Mouse (Mus musculus): ENCODE results near the gene Hydin. TPM values are rescaled to one million over a fixed set of nuclear protein-coding genes. Genes with fewer than 3 reads are reported as not detected.

The Hydin gene
- total and polyA plus RNA-seq, 3 experiments: 9.5 to 17.3 (median 9.8) TPM

DNA sequence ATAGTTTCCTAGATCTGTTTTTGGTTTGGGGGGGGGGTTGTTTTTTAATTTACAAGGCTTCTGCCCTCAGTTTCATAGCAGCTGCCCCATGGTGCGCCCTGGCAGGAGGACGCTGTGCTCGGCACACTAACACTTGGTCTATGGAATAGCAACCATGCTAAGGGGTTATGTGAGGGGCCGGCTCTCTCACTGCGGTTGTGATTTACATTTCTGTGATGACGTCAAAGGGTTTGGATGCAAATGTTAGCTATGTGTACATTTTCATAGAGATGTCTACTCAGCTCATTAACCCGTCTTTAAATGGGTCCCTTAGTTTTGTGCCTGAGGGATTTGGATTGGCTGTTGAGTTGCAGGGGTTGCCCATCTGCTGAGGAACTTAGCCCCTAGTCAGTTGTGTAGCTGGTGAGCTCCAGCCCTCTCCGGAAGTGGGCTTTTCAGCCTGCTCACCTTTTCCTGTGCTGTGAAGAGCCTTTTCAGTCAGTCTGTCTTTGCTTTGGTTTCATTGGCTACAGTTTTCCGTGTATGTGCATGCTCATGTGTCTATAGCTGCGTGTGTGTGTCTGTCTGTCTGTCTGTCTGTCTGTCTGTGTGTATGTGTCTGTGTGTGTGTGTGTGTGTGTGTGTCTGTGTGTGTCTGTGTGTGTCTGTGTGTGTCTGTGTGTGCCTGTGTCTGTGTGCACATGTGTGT is 197.1 kb downstream of the Hydin start (continued):
- no peak for TF ChIP-seq ZMIZ1 (IDR thresholded peaks at IDR 0.05; ENCODE audit: low read depth, low read length)
- TF ChIP-seq POLR2AphosphoS2 (IDR thresholded peaks at IDR 0.05; ENCODE audit: low read depth, low read length): 0 out of 2 replicates have a peak, but pooled peaks have one; percentile 42
- TF ChIP-seq MAFK (IDR thresholded peaks at IDR 0.05; ENCODE audit: insufficient replicate concordance, low read length): peak; percentile 64
- TF ChIP-seq NELFE (IDR thresholded peaks at IDR 0.05; ENCODE audit: low read depth, low read length): peak; percentile 42; the same call in 1 of the 2 replicates
- peak; percentile 65 for TF ChIP-seq EP300 (IDR thresholded peaks at IDR 0.05; ENCODE audit: low read length)
- TF ChIP-seq JUND (conservative IDR thresholded peaks at IDR 0.05; ENCODE audit: low read depth, low read length): peak; percentile 67
- TF ChIP-seq HCFC1 (IDR thresholded peaks at IDR 0.05; ENCODE audit: low read depth, low read length): 0 out of 2 replicates have a peak, but pooled peaks have one; percentile 23
- no peak for TF ChIP-seq CTCF (conservative IDR thresholded peaks at IDR 0.05 in 1 of 2, IDR thresholded peaks at IDR 0.05 in 1 of 2; ENCODE audit: low read depth in 2 of 2, low read length in 2 of 2)
- TF ChIP-seq ZC3H11A (IDR thresholded peaks at IDR 0.05; ENCODE audit: low read depth, low read length): no peak
- TF ChIP-seq SIN3A (IDR thresholded peaks at IDR 0.05; ENCODE audit: low read length): no peak
- peak; percentile 55; the same call in 1 of the 2 replicates for TF ChIP-seq MEF2A (IDR thresholded peaks at IDR 0.05; ENCODE audit: borderline replicate concordance, low read depth, low read length)
- 0 out of 2 replicates have a peak, but pooled peaks have one; percentile 13 for TF ChIP-seq KAT2A (IDR thresholded peaks at IDR 0.05; ENCODE audit: insufficient replicate concordance, low read length)
- no peak for TF ChIP-seq RAD21 (IDR thresholded peaks at IDR 0.05; ENCODE audit: low read depth, low read length)

DNA sequence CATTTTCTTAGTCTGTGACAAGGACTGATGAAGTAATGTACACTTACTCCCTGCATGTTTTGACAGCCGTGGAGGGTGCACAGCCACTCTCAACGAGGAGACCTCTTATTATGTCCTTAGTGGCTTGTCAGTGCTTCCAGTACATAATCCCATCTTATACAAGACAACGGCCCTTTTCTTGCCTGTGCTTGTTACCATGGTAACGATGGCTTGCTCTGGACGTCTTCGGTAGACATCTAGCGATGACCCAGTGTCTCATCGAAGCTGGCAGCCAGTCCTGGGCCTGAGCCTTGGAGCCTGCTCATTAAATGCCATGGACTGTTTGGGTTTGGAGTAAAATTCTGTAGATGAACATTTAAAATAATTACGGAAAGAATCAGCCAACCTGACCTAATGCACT is 198.8 kb downstream of the Hydin start:
- Histone ChIP-seq H3K36me3 (replicated peaks in 1 of 2; ENCODE audit: control insufficient read depth in 1 of 2, insufficient read depth in 1 of 2, low read length in 1 of 2) (peaks cover 0 to 42% of the 10 kb centered on the region in 2 experiments), H3K27me3 (replicated peaks) (no peaks in the 10 kb centered on the region), H3K4me3 (replicated peaks in 1 of 3; ENCODE audit: low read depth in 2 of 3, low read length in 2 of 3, poor library complexity in 1 of 3) (no peak overlapping the region), H3K9ac (ENCODE audit: insufficient read depth, low read depth) (no peak overlapping the region), H3K79me2 (replicated peaks; ENCODE audit: control insufficient read depth, extremely low read depth, insufficient read depth, poor library complexity, severe bottlenecking) (no peaks in the 10 kb centered on the region), H3K9me3 (replicated peaks; ENCODE audit: low read length) (peaks cover 3% of the 10 kb centered on the region), H3K4me1 (ENCODE audit: control insufficient read depth in 1 of 2, insufficient read depth in 2 of 2) (peaks cover 17 to 40% of the 10 kb centered on the region in 2 experiments), H3K27ac (ENCODE audit: insufficient read depth, low read depth) (no peak overlapping the region), H3K4me2 (ENCODE audit: insufficient read depth, low read depth, poor library complexity, severe bottlenecking) (no peak overlapping the region)
- in situ Hi-C loops (cut with MboI; ENCODE audit: low pct_ligation_motif_present, low pct_unique_long_range_greater_than_20kb, low sequenced_read_pairs) (no loop called here), dilution Hi-C loops (cut with MboI; ENCODE audit: extremely low pct_ligation_motif_present, extremely low pct_unique_long_range_greater_than_20kb, low sequenced_read_pairs) (no loop called here)
- no peak for DNase-seq (ENCODE audit: extremely low read depth)
- TF ChIP-seq POLR2AphosphoS2 (IDR thresholded peaks at IDR 0.05; ENCODE audit: low read depth, low read length) (no peak), MAZ (IDR thresholded peaks at IDR 0.05; ENCODE audit: low read depth, low read length) (no peak), ETS1 (conservative IDR thresholded peaks at IDR 0.05; ENCODE audit: low read depth, low read length) (no peak), JUN (IDR thresholded peaks at IDR 0.05; ENCODE audit: insufficient read depth, low read depth, low read length) (no peak), RCOR1 (conservative IDR thresholded peaks at IDR 0.05; ENCODE audit: low read depth, low read length) (no peak), CHD1 (IDR thresholded peaks at IDR 0.05; ENCODE audit: low read depth, low read length) (no peak), NRF1 (IDR thresholded peaks at IDR 0.05; ENCODE audit: low read depth, low read length) (no peak), BHLHE40 (IDR thresholded peaks at IDR 0.05; ENCODE audit: low read depth, low read length) (no peak), PAX5 (IDR thresholded peaks at IDR 0.05; ENCODE audit: low read length) (no peak), IRF4 (IDR thresholded peaks at IDR 0.05; ENCODE audit: low read depth, low read length) (no peak), ZC3H11A (IDR thresholded peaks at IDR 0.05; ENCODE audit: low read depth, low read length) (no peak), TBP (conservative IDR thresholded peaks at IDR 0.05; ENCODE audit: low read depth, low read length) (no peak), CTCF (conservative IDR thresholded peaks at IDR 0.05 in 1 of 2, IDR thresholded peaks at IDR 0.05 in 1 of 2; ENCODE audit: low read depth in 2 of 2, low read length in 2 of 2) (no peak), MAFK (IDR thresholded peaks at IDR 0.05; ENCODE audit: insufficient replicate concordance, low read length) (no peak)

Data from CH12.LX (cell line).